Mouse (Mus musculus): ENCODE measurements around the gene Uggt2. TPM values are rescaled to one million over a fixed set of nuclear protein-coding genes. Genes with fewer than 3 reads are reported as not detected.

The Uggt2 gene
- polyA plus RNA-seq (2011; ENCODE audit: insufficient read length, low read depth, missing spikeins): 34.1 and 34.2 TPM in 2 replicates

DNA sequence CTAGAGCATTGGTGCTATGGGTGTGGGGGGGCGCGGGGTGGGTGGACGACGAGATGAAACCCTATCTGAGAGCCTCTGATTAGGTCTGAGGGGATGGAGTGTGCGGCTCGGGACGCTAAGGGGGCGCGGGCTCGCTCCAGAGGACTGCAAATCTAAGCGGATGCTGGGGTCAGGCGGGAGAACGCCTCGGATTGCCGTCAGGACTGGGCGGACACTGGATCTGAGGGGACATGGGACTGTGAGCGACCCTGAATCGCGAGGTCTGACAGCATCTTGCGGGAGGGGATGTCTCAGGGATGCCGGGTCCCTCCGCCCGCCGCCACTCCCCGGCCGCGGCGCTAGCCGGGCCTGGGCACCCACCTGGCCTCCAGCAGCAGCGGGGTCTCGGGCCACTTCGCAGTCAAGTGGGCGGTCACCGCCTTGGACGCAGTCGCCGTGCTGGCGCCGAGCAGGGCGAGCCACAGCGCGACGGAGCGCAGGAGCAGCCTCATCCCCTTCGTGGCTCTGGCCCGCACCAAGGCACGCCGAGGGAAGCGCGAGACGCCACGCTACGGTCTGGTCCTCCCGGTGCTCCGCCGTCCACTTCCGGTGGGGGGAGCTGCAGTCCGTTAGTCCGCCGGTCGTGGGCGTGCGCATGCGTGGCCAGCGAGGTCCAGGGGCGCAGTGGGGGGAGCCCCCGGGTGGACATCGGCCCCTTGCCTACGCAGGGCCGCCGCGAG, at the start of gene Uggt2:
Uggt2 (minus strand) TSS at position 580 of the 719 bp plus-strand sequence.
- peak; percentile 86 for TF ChIP-seq CTCF (IDR thresholded peaks at IDR 0.05; ENCODE audit: borderline replicate concordance, insufficient read depth, low read length)
- TF ChIP-seq POLR2A (IDR thresholded peaks at IDR 0.05; ENCODE audit: low read depth, low read length): peak; percentile 90
- no peak within 1 kb of the TSS for H3K27ac ChIP-seq (ENCODE audit: insufficient read depth, low read length)
- H3K4me1 ChIP-seq (ENCODE audit: control insufficient read depth, insufficient read depth, low read length): no peaks in the 10 kb centered on the region
- peak within 1 kb of the TSS; percentile 62 for H3K4me3 ChIP-seq (ENCODE audit: insufficient read depth, low read length)

GRCm38 (mm10) chr14:119139381-119139950, 40.2 kb upstream of the Uggt2 start:
- H3K27ac ChIP-seq (ENCODE audit: insufficient read depth, low read length): no peak overlapping the region
- TF ChIP-seq CTCF (IDR thresholded peaks at IDR 0.05; ENCODE audit: borderline replicate concordance, insufficient read depth, low read length): no peak
- no peak for TF ChIP-seq POLR2A (IDR thresholded peaks at IDR 0.05; ENCODE audit: low read depth, low read length)
- no peaks in the 10 kb centered on the region for H3K4me1 ChIP-seq (ENCODE audit: control insufficient read depth, insufficient read depth, low read length)
- no peak overlapping the region for H3K4me3 ChIP-seq (ENCODE audit: insufficient read depth, low read length)

DNA sequence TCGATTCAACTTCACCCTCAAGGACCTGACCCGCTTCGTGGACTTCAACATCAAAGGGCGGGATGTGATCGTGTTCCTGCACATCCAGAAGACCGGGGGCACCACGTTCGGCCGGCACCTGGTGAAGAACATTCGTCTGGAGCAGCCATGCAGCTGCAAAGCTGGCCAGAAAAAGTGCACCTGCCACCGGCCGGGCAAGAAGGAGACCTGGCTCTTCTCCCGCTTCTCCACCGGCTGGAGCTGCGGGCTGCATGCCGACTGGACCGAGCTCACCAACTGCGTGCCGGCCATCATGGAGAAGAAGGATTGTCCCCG, 39.5 kb upstream of the Uggt2 start:
- Histone ChIP-seq H3K27ac (ENCODE audit: insufficient read depth, low read length) (no peak overlapping the region), H3K4me1 (ENCODE audit: control insufficient read depth, insufficient read depth, low read length) (no peaks in the 10 kb centered on the region), H3K4me3 (ENCODE audit: insufficient read depth, low read length) (peak overlapping the region; percentile 55)
- TF ChIP-seq CTCF (IDR thresholded peaks at IDR 0.05; ENCODE audit: borderline replicate concordance, insufficient read depth, low read length): no peak
- TF ChIP-seq POLR2A (IDR thresholded peaks at IDR 0.05; ENCODE audit: low read depth, low read length): no peak

DNA sequence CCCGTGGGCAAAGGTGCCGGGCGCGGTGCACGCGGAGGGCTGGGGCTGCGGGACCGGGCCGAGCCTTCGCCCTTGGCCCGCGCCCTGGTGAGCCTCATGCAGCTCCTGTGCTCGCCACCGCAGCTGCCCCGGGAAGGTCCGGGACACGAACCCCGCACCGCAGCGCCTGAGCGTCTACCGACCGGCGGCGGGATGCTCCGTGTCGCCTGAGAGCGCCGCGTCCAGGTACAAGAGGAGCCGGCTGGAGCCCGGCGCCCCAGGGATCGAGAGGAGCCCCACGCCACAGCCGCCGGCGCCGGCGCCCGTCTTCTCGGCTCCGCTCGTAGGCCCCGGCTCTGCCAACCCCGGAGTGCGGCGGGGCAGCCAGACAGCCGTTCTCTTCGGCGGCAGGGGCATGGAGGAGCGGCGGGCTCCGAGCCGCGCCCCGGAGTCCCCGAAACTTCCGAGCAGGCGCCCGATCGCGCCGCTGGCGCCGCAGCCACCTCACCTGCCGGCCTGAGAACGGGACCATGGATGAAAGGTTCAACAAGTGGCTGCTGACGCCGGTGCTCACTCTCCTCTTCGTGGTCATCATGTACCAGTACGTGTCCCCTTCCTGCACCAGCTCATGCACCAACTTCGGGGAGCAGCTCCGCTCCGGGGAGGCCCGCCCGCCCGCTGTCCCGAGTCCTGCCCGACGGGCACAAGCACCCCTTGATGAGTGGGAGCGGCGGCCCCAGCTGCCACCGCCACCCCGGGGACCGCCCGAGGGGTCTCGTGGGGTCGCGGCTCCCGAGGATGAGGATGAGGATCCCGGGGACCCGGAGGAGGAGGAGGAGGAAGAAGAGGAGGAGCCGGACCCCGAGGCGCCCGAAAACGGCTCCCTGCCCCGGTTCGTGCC, 38.9 kb upstream of the Uggt2 start, which contains the start of gene Hs6st3:
Hs6st3 (plus strand) TSS at position 436 of the 880 bp plus-strand sequence.
- H3K4me1 ChIP-seq (ENCODE audit: control insufficient read depth, insufficient read depth, low read length): no peaks in the 10 kb centered on the region
- H3K27ac ChIP-seq (ENCODE audit: insufficient read depth, low read length): no peak within 1 kb of the TSS
- H3K4me3 ChIP-seq (ENCODE audit: insufficient read depth, low read length): peak within 1 kb of the TSS; percentile 55
- TF ChIP-seq POLR2A (IDR thresholded peaks at IDR 0.05; ENCODE audit: low read depth, low read length) (no peak), CTCF (IDR thresholded peaks at IDR 0.05; ENCODE audit: borderline replicate concordance, insufficient read depth, low read length) (no peak)

GRCm38 (mm10) chr14:119137512-119137905, 38.3 kb upstream of the Uggt2 start:
- TF ChIP-seq POLR2A (IDR thresholded peaks at IDR 0.05; ENCODE audit: low read depth, low read length) (no peak), CTCF (IDR thresholded peaks at IDR 0.05; ENCODE audit: borderline replicate concordance, insufficient read depth, low read length) (no peak)
- no peaks in the 10 kb centered on the region for H3K4me1 ChIP-seq (ENCODE audit: control insufficient read depth, insufficient read depth, low read length)
- peak overlapping the region; percentile 55 for H3K4me3 ChIP-seq (ENCODE audit: insufficient read depth, low read length)
- H3K27ac ChIP-seq (ENCODE audit: insufficient read depth, low read length): no peak overlapping the region

- Histone ChIP-seq H3K4me3 (ENCODE audit: insufficient read depth, low read length) (no peak overlapping the region), H3K4me1 (ENCODE audit: control insufficient read depth, insufficient read depth, low read length) (no peaks in the 10 kb centered on the region), H3K27ac (ENCODE audit: insufficient read depth, low read length) (no peak overlapping the region)
- TF ChIP-seq POLR2A (IDR thresholded peaks at IDR 0.05; ENCODE audit: low read depth, low read length) (no peak), CTCF (IDR thresholded peaks at IDR 0.05; ENCODE audit: borderline replicate concordance, insufficient read depth, low read length) (no peak)
Observed at GRCm38 (mm10) chr14:119127330-119127729, 28.1 kb upstream of the Uggt2 start.

DNA sequence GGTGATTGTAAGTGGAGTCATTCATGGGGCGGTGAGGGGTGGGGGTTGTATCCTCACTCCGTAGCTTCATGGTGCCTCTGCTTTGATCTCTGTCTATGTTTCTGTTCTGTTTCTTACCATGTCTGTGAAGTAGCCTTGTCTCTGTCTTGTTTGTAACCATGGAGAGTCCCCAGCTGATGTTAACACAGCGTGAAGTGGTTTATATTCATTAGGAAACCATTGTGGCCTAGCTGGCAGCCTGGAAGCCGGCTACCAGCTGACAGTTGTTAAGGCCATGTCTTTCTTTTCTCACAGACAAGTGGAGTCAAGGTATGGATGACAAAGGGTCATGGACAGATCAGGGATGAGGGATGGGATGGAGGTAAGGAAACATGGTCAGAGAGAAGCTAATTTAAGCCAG, 26.6 kb upstream of the Uggt2 start:
- no peak overlapping the region for H3K4me3 ChIP-seq (ENCODE audit: insufficient read depth, low read length)
- TF ChIP-seq CTCF (IDR thresholded peaks at IDR 0.05; ENCODE audit: borderline replicate concordance, insufficient read depth, low read length) (no peak), POLR2A (IDR thresholded peaks at IDR 0.05; ENCODE audit: low read depth, low read length) (no peak)
- H3K27ac ChIP-seq (ENCODE audit: insufficient read depth, low read length): no peak overlapping the region
- no peaks in the 10 kb centered on the region for H3K4me1 ChIP-seq (ENCODE audit: control insufficient read depth, insufficient read depth, low read length)

DNA sequence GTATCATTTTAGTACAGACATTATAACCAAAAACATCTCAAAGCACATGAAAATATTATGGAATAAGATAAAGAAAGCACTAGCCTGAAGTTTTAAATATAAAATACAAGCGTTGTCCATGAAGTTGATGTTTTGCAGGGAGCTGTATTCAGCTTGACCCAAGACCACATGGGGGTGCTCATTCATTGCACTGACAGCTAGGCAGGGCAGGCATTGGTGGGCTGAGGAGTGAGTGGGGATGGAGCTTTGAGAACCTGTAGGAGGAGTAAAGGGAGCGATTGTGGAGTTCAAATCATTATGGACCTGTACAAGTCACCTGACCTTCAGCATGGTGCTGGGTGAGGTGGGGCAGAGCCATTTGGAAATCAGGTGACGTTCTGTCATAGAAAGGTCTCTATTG, 24.8 kb upstream of the Uggt2 start:
- Histone ChIP-seq H3K4me3 (ENCODE audit: insufficient read depth, low read length) (no peak overlapping the region), H3K27ac (ENCODE audit: insufficient read depth, low read length) (no peak overlapping the region), H3K4me1 (ENCODE audit: control insufficient read depth, insufficient read depth, low read length) (no peaks in the 10 kb centered on the region)
- no peak for TF ChIP-seq POLR2A (IDR thresholded peaks at IDR 0.05; ENCODE audit: low read depth, low read length)
- peak; percentile 73; the same call in 1 of the 2 replicates for TF ChIP-seq CTCF (IDR thresholded peaks at IDR 0.05; ENCODE audit: borderline replicate concordance, insufficient read depth, low read length)

GRCm38 (mm10) chr14:119123582-119123981, 24.4 kb upstream of the Uggt2 start:
- Histone ChIP-seq H3K27ac (ENCODE audit: insufficient read depth, low read length) (no peak overlapping the region), H3K4me3 (ENCODE audit: insufficient read depth, low read length) (no peak overlapping the region)

More at GRCm38 (mm10) chr14:119123582-119123981, 24.4 kb upstream of the Uggt2 start:
- TF ChIP-seq POLR2A (IDR thresholded peaks at IDR 0.05; ENCODE audit: low read depth, low read length) (no peak), CTCF (IDR thresholded peaks at IDR 0.05; ENCODE audit: borderline replicate concordance, insufficient read depth, low read length) (no peak)
- H3K4me1 ChIP-seq (ENCODE audit: control insufficient read depth, insufficient read depth, low read length): no peaks in the 10 kb centered on the region
